Mouse (Mus musculus): ENCODE data around the gene Arhgap29.

DNA sequence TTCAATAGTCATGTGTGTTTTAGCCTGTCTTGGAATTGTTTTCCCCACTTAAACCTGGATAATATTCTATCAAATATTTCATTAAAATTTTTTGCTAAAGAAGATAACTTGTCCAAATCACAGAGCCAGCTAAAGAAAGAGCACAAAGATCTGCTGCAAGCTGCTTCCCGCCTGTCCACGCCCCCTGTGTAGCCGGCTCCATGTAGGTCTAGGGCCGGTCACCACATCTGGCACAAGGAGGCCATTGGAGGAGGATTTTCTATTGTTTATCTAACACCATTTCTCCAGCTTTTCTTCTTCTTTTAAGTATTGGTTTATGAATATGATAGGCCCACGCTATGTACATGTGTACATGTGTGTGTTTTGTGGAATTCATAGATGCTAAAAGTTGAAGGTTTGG, 38.9 kb upstream of the Arhgap29 start:
- TF ChIP-seq CTCF (IDR thresholded peaks at IDR 0.05; ENCODE audit: low read depth), result no peak
- TF ChIP-seq EP300 (IDR thresholded peaks at IDR 0.05; ENCODE audit: low read depth), result no peak
